Mouse (Mus musculus) midbrain, embryonic 14.5 days (tissue): ENCODE measurements around the gene Stpg1. TPM values are rescaled to one million over a fixed set of nuclear protein-coding genes. Genes with fewer than 3 reads are reported as not detected.

Source experiments
- ATAC-seq: fragments of 200-750 bp; cut with Nextera tagmentation; 2 replicates; pipeline ENCODE4 v1.8.0; 2017; ENCODE audit warnings: moderate number of reproducible peaks, moderate library complexity; ENCODE audit not compliant: low FRiP score, low TSS enrichment
- DNase-seq: peaks from one replicate; pipeline ENCODE4 v3.0.0-alpha.2; 2015
- H3K27ac ChIP-seq: fragments of 300-500 bp; sonication (generic); replicated peaks from 2 replicates; pipeline ENCODE4 v1.5.1; 2014; ENCODE audit warnings: mild to moderate bottlenecking, low read depth, low read length, moderate library complexity
- H3K27me3 ChIP-seq: fragments of 300-500 bp; sonication (generic); 2 replicates; pipeline ENCODE4 v1.6.1; 2014; ENCODE audit warnings: low read length, control low read depth, mixed read lengths; ENCODE audit not compliant: control insufficient read depth, insufficient read depth
- H3K36me3 ChIP-seq: fragments of 300-500 bp; sonication (generic); 2 replicates; pipeline ENCODE4 v1.6.1; 2014; ENCODE audit warnings: low read length, control low read depth; ENCODE audit not compliant: control insufficient read depth, insufficient read depth
- H3K4me1 ChIP-seq: fragments of 300-500 bp; sonication (generic); 2 replicates; pipeline ENCODE4 v1.6.1; 2014; ENCODE audit warnings: mild to moderate bottlenecking, antibody characterized with exemption, low read length, control low read depth; ENCODE audit not compliant: control insufficient read depth, insufficient read depth
- H3K4me2 ChIP-seq: fragments of 300-500 bp; sonication (generic); 2 replicates; pipeline ENCODE4 v1.6.1; 2014; ENCODE audit warnings: mild to moderate bottlenecking, low read length, moderate library complexity
- H3K4me3 ChIP-seq: fragments of 300-500 bp; sonication (generic); replicated peaks from 2 replicates; pipeline ENCODE4 v1.5.1; 2014; ENCODE audit warnings: low read depth, low read length
- H3K9ac ChIP-seq: fragments of 300-500 bp; sonication (generic); replicated peaks from 2 replicates; pipeline ENCODE4 v1.6.1; 2014; ENCODE audit warnings: mild to moderate bottlenecking, low read length, moderate library complexity
- H3K9me3 ChIP-seq: fragments of 300-500 bp; sonication (generic); 2 replicates; pipeline ENCODE4 v1.6.1; 2016; ENCODE audit warnings: low read length, control low read depth, mixed read lengths; ENCODE audit not compliant: control insufficient read depth
- WGBS: fragments of 180-500 bp; shearing (Covaris S2); extraction: QIAGEN DNeasy Blood & Tissue Kit; methylation state at CpG from one replicate; pipeline ENCODE4 v1.1.7; 2014; 5-methylcytosine and 5-hydroxymethylcytosine counted together
- microRNA-seq: library from miRNA; unstranded; fragments of <30 nt; microRNA quantifications from one replicate; pipeline ENCODE4, GENCODE M21; 2016
- polyA plus RNA-seq: library from polyadenylated mRNA; unstranded; fragments of >200 nt; fragmentation: Nextera tagmentation; extraction: Ambion mirVana; gene quantifications from 2 replicates; pipeline ENCODE4 v1.2.1, GENCODE M21; 2014

Gene Stpg1
- polyA plus RNA-seq, 1 experiment from 2014 or later, result 0.68 TPM

- Histone ChIP-seq H3K9ac (no peak overlapping the region), H3K36me3 (no peaks in the 10 kb centered on the region), H3K27me3 (no peaks in the 10 kb centered on the region), H3K27ac (no peak overlapping the region), H3K4me3 (no peak overlapping the region), H3K4me2 (no peak overlapping the region), H3K4me1 (no peaks in the 10 kb centered on the region), H3K9me3 (no peaks in the 10 kb centered on the region)
- no peak for ATAC-seq
- no peak for DNase-seq
- 35% methylated on average over 12 of the region's 12 CpGs for WGBS
These were observed 86.8 kb downstream of the Stpg1 start for GRCm38 (mm10) chr4:135581222-135581910.

- DNase-seq (no peak), ATAC-seq (no peak)
- Histone ChIP-seq H3K27ac (no peak overlapping the region), H3K9me3 (no peaks in the 10 kb centered on the region), H3K4me3 (no peak overlapping the region), H3K4me2 (no peak overlapping the region), H3K9ac (no peak overlapping the region), H3K4me1 (no peaks in the 10 kb centered on the region), H3K36me3 (no peaks in the 10 kb centered on the region), H3K27me3 (no peaks in the 10 kb centered on the region)
- 54% methylated on average over 4 of the region's 4 CpGs for WGBS
These were observed 90.2 kb downstream of the Stpg1 start for GRCm38 (mm10) chr4:135584838-135585237.

Small RNA genes within 50 kb of the gene (microRNA-seq; reads per million reads assigned to microRNA genes)
- gene Gm25317, result not detected

Other genes with a start within 250 kb of the Stpg1 start
- gene Clic4, start 222.0 kb upstream of the Stpg1 start, polyA plus RNA-seq, result 34.9 and 61.9 TPM in 2 replicates
- 160 and 179 TPM in 2 replicates for gene Srrm1, start 141.5 kb upstream of the Stpg1 start, polyA plus RNA-seq
- gene Ncmap, start 96.6 kb upstream of the Stpg1 start, polyA plus RNA-seq, result 0.67 and 1.4 TPM in 2 replicates
- 40.9 and 50.2 TPM in 2 replicates for gene Rcan3, start 60.9 kb upstream of the Stpg1 start, polyA plus RNA-seq
- gene Nipal3, start 248 bp downstream of the Stpg1 start, polyA plus RNA-seq, result 7.7 and 9.8 TPM in 2 replicates
- gene Grhl3, start 78.8 kb downstream of the Stpg1 start, polyA plus RNA-seq, result 1.5 and 1.6 TPM in 2 replicates
- gene Ifnlr1, start 191.5 kb downstream of the Stpg1 start, polyA plus RNA-seq, result 0.13 and 0.22 TPM in 2 replicates
- not detected in 2 replicates for gene Il22ra1, start 233.4 kb downstream of the Stpg1 start, polyA plus RNA-seq